Mouse (Mus musculus): ENCODE measurements at regions not wholly inside any gene's neighbourhood (a gene's known extent, or its start where the extent isn't known, plus 50 kb on each side); places are given as distances from the start of the nearest gene placed in this dataset.

DNA sequence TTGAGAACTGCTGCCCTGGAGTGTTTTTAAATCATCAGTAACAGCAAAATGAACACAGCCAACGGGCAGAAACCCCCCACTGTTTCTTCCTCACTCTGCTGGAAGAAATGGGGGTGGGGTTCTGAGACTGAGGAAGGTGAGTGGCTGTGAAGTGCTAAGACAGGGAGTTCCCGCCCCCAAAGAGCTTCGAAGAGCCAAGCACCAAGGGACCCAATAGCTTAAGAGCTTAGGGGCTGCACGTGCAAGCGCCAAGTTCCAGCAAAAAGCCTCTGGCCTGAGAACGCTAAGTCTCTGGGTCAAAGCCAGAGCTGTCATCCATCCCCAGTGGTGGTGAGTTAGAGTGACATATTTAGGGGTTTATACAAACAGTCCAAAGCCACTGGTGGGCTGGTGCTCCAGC is 55.1 kb upstream of the Pcbd1 start:
- TF ChIP-seq CTCF (conservative IDR thresholded peaks at IDR 0.05 in 1 of 2, IDR thresholded peaks at IDR 0.05 in 1 of 2; ENCODE audit: low read depth in 2 of 2, low read length in 2 of 2): no peak
- TF ChIP-seq SIN3A (IDR thresholded peaks at IDR 0.05; ENCODE audit: low read length): no peak
- TF ChIP-seq CHD2 (IDR thresholded peaks at IDR 0.05; ENCODE audit: low read length): no peak
- TF ChIP-seq HCFC1 (IDR thresholded peaks at IDR 0.05; ENCODE audit: low read depth, low read length): no peak
- TF ChIP-seq ETS1 (conservative IDR thresholded peaks at IDR 0.05; ENCODE audit: low read depth, low read length): no peak
- TF ChIP-seq POLR2A (IDR thresholded peaks at IDR 0.05; ENCODE audit: low read depth, low read length): no peak
- TF ChIP-seq MAFK (IDR thresholded peaks at IDR 0.05; ENCODE audit: insufficient replicate concordance, low read length): no peak
- no peak for TF ChIP-seq JUND (conservative IDR thresholded peaks at IDR 0.05; ENCODE audit: low read depth, low read length)
- TF ChIP-seq MAX (IDR thresholded peaks at IDR 0.05; ENCODE audit: low read length): no peak
- TF ChIP-seq ZNF384 (IDR thresholded peaks at IDR 0.05; ENCODE audit: low read depth, low read length): no peak
- no peak for TF ChIP-seq TCF12 (IDR thresholded peaks at IDR 0.05; ENCODE audit: low read depth, low read length)
- TF ChIP-seq EP300 (IDR thresholded peaks at IDR 0.05; ENCODE audit: low read length): no peak

Measured in CH12.LX (cell line).